In genomic region chrX:163999848-164000247, GRCm38 (mm10) we compare ENCODE assay signal across 22 mouse cellular contexts. TPM values are rescaled to one million over a fixed set of nuclear protein-coding genes. Genes with fewer than 3 reads are reported as not detected.
A peak's percentile ranks its signal among the peaks of the same experiment; 100 is the strongest.
DNase-seq lines count a peak whose midpoint lies in the region; ATAC-seq and TF ChIP-seq lines count a peak whose summit lies in the region.
"Had no signal": no experiment of that assay in that cellular context is flagged by ENCODE, and none has a peak within 500 bp of the region (broad histone marks: within the 10 kb centered on the region; RNA-seq: fewer than 3 reads in every experiment).

No protein-coding gene starts in this region.

- TF ChIP-seq RAD21 in MEL (IDR thresholded peaks at IDR 0.05; ENCODE audit: low read depth, low read length), result peak; percentile 47

- no peak for TF ChIP-seq EP300 in MEL (IDR thresholded peaks at IDR 0.05; ENCODE audit: low read depth in 1 of 2, low read length in 2 of 2)
- no peak for TF ChIP-seq EP300 in heart, adult 2 months (IDR thresholded peaks at IDR 0.05; ENCODE audit: insufficient read depth, low read depth, low read length)

- intact Hi-C loops in heart, adult 2 months (cut with DNase I), result loop anchor here (5.0 to 10.0 kb wide), 2 partner anchors 43 to 175 kb away; partner anchors contain the start of gene Zrsr2

- no peak for TF ChIP-seq POLR2A in kidney, adult 2 months (IDR thresholded peaks at IDR 0.05; ENCODE audit: low read depth, low read length)
- no peak for TF ChIP-seq POLR2A in MEL (IDR thresholded peaks at IDR 0.05; ENCODE audit: control insufficient read depth in 1 of 2, insufficient read depth in 1 of 2, low read depth in 1 of 2, low read length in 2 of 2, poor library complexity in 1 of 2)
- no peak for TF ChIP-seq POLR2A in heart, adult 2 months (IDR thresholded peaks at IDR 0.05; ENCODE audit: insufficient read depth, low read depth, low read length)

- peak; percentile 7 for DNase-seq in kidney, adult 2 months
- no peak for DNase-seq in kidney, adult 9 months
- DNase-seq in midbrain, postnatal 0 days (ENCODE audit: low spot score), result no peak
- no peak for DNase-seq in midbrain, embryonic 10.5 days (ENCODE audit: low spot score)
- peak; percentile 57 for DNase-seq in MEL (ENCODE audit: low read depth, low spot score)
- no peak for DNase-seq in heart, adult 2 months
- no peak for DNase-seq in adrenal gland, adult 18-20 months (ENCODE audit: low spot score in 2 of 2)
- DNase-seq: adrenal gland, postnatal 25 days; cerebellum, adult 8-10 months; gastrocnemius, postnatal 14 days; heart, postnatal 10 days had no signal

- H3K79me2 ChIP-seq in MEL (ENCODE audit: control insufficient read depth, insufficient read depth, low read length, poor library complexity), result no peaks in the 10 kb centered on the region
- H3K79me2 ChIP-seq in heart, adult 2 months (replicated peaks; ENCODE audit: control insufficient read depth, insufficient read depth, low read length), result no peaks in the 10 kb centered on the region

- WGBS in kidney, adult 2 months, result 89% methylated on average over 1 of the region's 1 CpGs
- WGBS in midbrain, postnatal 0 days, result 83% methylated on average over 1 of the region's 1 CpGs
- 90% methylated on average over 1 of the region's 1 CpGs for WGBS in midbrain, embryonic 10.5 days
- WGBS in heart, adult 2 months, result 71% methylated on average over 1 of the region's 1 CpGs

- ATAC-seq in midbrain, postnatal 0 days (ENCODE audit: low FRiP score), result no peak
- 0 out of 2 replicates have a peak, but pooled peaks have one; percentile 50 for ATAC-seq in megakaryocyte-erythroid progenitor cell, adult 5-6 weeks (replicated peaks; ENCODE audit: low FRiP score, low TSS enrichment, poor library complexity, severe bottlenecking)
- ATAC-seq: activated CD4-positive, CD25-positive, alpha-beta regulatory T cell, adult 4 months had no signal

- no peak overlapping the region for H3K4me2 ChIP-seq in midbrain, postnatal 0 days (ENCODE audit: low read depth, low read length, poor library complexity, severe bottlenecking)
- H3K4me2 ChIP-seq: embryonic facial prominence, embryonic 15.5 days; hindbrain, embryonic 15.5 days; kidney, embryonic 15.5 days; liver, embryonic 11.5 days; midbrain, embryonic 12.5 days; neural tube, embryonic 15.5 days had no signal

- no peak for TF ChIP-seq CTCF in kidney, adult 2 months (conservative IDR thresholded peaks at IDR 0.05; ENCODE audit: insufficient read depth, insufficient read length, low read depth, low read length)
- TF ChIP-seq CTCF in midbrain, postnatal 0 days (IDR thresholded peaks at IDR 0.05), result peak; percentile 15; the same call in 1 of the 2 replicates
- peak in 2 of 3 experiments; percentile 19 to 71; a peak in 4 of 6 replicates for TF ChIP-seq CTCF in MEL (IDR thresholded peaks at IDR 0.05 in 2 of 3, conservative IDR thresholded peaks at IDR 0.05 in 1 of 3; ENCODE audit: control insufficient read depth in 1 of 3, insufficient read depth in 1 of 3, low read depth in 2 of 3, low read length in 3 of 3, poor library complexity in 1 of 3, severe bottlenecking in 1 of 3)
- TF ChIP-seq CTCF in heart, adult 2 months (IDR thresholded peaks at IDR 0.05), result no peak

- H3K4me3 ChIP-seq in kidney, adult 2 months (ENCODE audit: insufficient read depth, low read depth, low read length), result no peak overlapping the region
- no peak overlapping the region for H3K4me3 ChIP-seq in midbrain, postnatal 0 days (ENCODE audit: low read depth, low read length)
- H3K4me3 ChIP-seq in midbrain, embryonic 10.5 days, result no peak overlapping the region
- H3K4me3 ChIP-seq in MEL (ENCODE audit: control insufficient read depth in 1 of 2, insufficient read depth in 1 of 2, low read depth in 2 of 2, low read length in 2 of 2), result no peak overlapping the region
- no peak overlapping the region for H3K4me3 ChIP-seq in heart, adult 2 months
- H3K4me3 ChIP-seq: embryonic facial prominence, embryonic 15.5 days; forebrain, embryonic 10.5 days; heart, embryonic 10.5 days; hindbrain, embryonic 15.5 days; kidney, embryonic 15.5 days; limb, embryonic 10.5 days; midbrain, embryonic 12.5 days; neural tube, embryonic 15.5 days had no signal

- no peak overlapping the region for H3K9ac ChIP-seq in midbrain, postnatal 0 days (replicated peaks; ENCODE audit: low read length, poor library complexity, severe bottlenecking)
- no peak overlapping the region for H3K9ac ChIP-seq in MEL (ENCODE audit: control insufficient read depth, low read depth, low read length, poor library complexity, severe bottlenecking)
- H3K9ac ChIP-seq in heart, adult 2 months (ENCODE audit: low read depth, low read length), result no peak overlapping the region
- H3K9ac ChIP-seq: embryonic facial prominence, embryonic 15.5 days; hindbrain, embryonic 15.5 days; kidney, embryonic 15.5 days; midbrain, embryonic 12.5 days; neural tube, embryonic 15.5 days had no signal

- no peaks in the 10 kb centered on the region for H3K9me3 ChIP-seq in midbrain, postnatal 0 days (ENCODE audit: low read length)
- H3K9me3 ChIP-seq in midbrain, embryonic 10.5 days (replicated peaks), result no peaks in the 10 kb centered on the region
- H3K9me3 ChIP-seq in MEL (replicated peaks; ENCODE audit: insufficient read depth, low read length), result no peaks in the 10 kb centered on the region
- H3K9me3 ChIP-seq: embryonic facial prominence, embryonic 15.5 days; forebrain, embryonic 10.5 days; heart, embryonic 10.5 days; hindbrain, embryonic 15.5 days; kidney, embryonic 15.5 days; limb, embryonic 10.5 days; midbrain, embryonic 12.5 days; neural tube, embryonic 15.5 days had no signal

- H3K27ac ChIP-seq in kidney, adult 2 months (ENCODE audit: insufficient read depth, low read depth, low read length), result no peak overlapping the region
- no peak overlapping the region for H3K27ac ChIP-seq in midbrain, postnatal 0 days (ENCODE audit: low read depth, low read length)
- no peak overlapping the region for H3K27ac ChIP-seq in midbrain, embryonic 10.5 days (replicated peaks)
- H3K27ac ChIP-seq in MEL (ENCODE audit: control insufficient read depth, low read depth, low read length), result no peak overlapping the region
- no peak overlapping the region for H3K27ac ChIP-seq in heart, adult 2 months
- H3K27ac ChIP-seq: embryonic facial prominence, embryonic 15.5 days; forebrain, embryonic 10.5 days; heart, embryonic 10.5 days; hindbrain, embryonic 15.5 days; kidney, embryonic 15.5 days; limb, embryonic 10.5 days; midbrain, embryonic 12.5 days; neural tube, embryonic 15.5 days had no signal

- H3K36me3 ChIP-seq in kidney, adult 2 months (ENCODE audit: control insufficient read depth, insufficient read depth, low read length), result no peaks in the 10 kb centered on the region
- H3K36me3 ChIP-seq in midbrain, postnatal 0 days (ENCODE audit: insufficient read depth, low read length), result no peaks in the 10 kb centered on the region
- no peaks in the 10 kb centered on the region for H3K36me3 ChIP-seq in midbrain, embryonic 10.5 days
- no peaks in the 10 kb centered on the region for H3K36me3 ChIP-seq in MEL (ENCODE audit: control insufficient read depth in 1 of 2, insufficient read depth in 2 of 2, low read length in 2 of 2)
- H3K36me3 ChIP-seq in heart, adult 2 months (ENCODE audit: control insufficient read depth, insufficient read depth, low read length), result no peaks in the 10 kb centered on the region
- H3K36me3 ChIP-seq: embryonic facial prominence, embryonic 15.5 days; forebrain, embryonic 10.5 days; heart, embryonic 10.5 days; hindbrain, embryonic 15.5 days; kidney, embryonic 15.5 days; limb, embryonic 10.5 days; midbrain, embryonic 12.5 days; neural tube, embryonic 15.5 days had no signal

- H3K27me3 ChIP-seq in kidney, adult 2 months (replicated peaks; ENCODE audit: control insufficient read depth, insufficient read depth, low read length), result no peaks in the 10 kb centered on the region
- H3K27me3 ChIP-seq in midbrain, postnatal 0 days (ENCODE audit: insufficient read depth, low read length), result no peaks in the 10 kb centered on the region
- peaks cover 80% of the 10 kb centered on the region for H3K27me3 ChIP-seq in midbrain, embryonic 10.5 days (ENCODE audit: low read depth, poor library complexity, severe bottlenecking)
- H3K27me3 ChIP-seq in MEL (ENCODE audit: control insufficient read depth in 1 of 2, insufficient read depth in 2 of 2, low read length in 2 of 2), result no peaks in the 10 kb centered on the region
- H3K27me3 ChIP-seq in heart, adult 2 months (ENCODE audit: control insufficient read depth, insufficient read depth, low read length), result no peaks in the 10 kb centered on the region
- H3K27me3 ChIP-seq: hindbrain, embryonic 15.5 days had no signal

- H3K4me1 ChIP-seq in kidney, adult 2 months (ENCODE audit: control insufficient read depth, insufficient read depth, low read length), result no peaks in the 10 kb centered on the region
- no peaks in the 10 kb centered on the region for H3K4me1 ChIP-seq in midbrain, postnatal 0 days (ENCODE audit: insufficient read depth, low read length)
- H3K4me1 ChIP-seq in midbrain, embryonic 10.5 days, result no peaks in the 10 kb centered on the region
- H3K4me1 ChIP-seq in MEL (ENCODE audit: control insufficient read depth in 1 of 2, insufficient read depth in 2 of 2, low read length in 2 of 2), result no peaks in the 10 kb centered on the region
- H3K4me1 ChIP-seq in heart, adult 2 months (ENCODE audit: control insufficient read depth, insufficient read depth, low read length), result no peaks in the 10 kb centered on the region
- H3K4me1 ChIP-seq: embryonic facial prominence, embryonic 15.5 days; forebrain, embryonic 10.5 days; heart, embryonic 10.5 days; hindbrain, embryonic 15.5 days; kidney, embryonic 15.5 days; limb, embryonic 10.5 days; midbrain, embryonic 12.5 days; neural tube, embryonic 15.5 days had no signal

RNA-seq across cellular contexts. Expression of gene Car5b, which starts 27.9 kb away (rescaled TPM):
- polyA plus RNA-seq in kidney, adult 2 months (2012; rRNA removed), result 45.6 and 49.1 TPM in 2 replicates
- 1.5 and 1.7 TPM in 2 replicates for total RNA-seq in midbrain, postnatal 0 days (2014; rRNA removed)
- polyA plus RNA-seq in midbrain, postnatal 0 days (2015; fragmentation: Nextera tagmentation; extraction: Ambion mirVana), result 0.76 and 0.85 TPM in 2 replicates
- polyA plus RNA-seq in midbrain, embryonic 10.5 days (2016; fragmentation: Nextera tagmentation; extraction: Ambion mirVana), result 0.42 and 0.46 TPM in 2 replicates
- 0.23 and 0.50 TPM in 2 replicates for total RNA-seq in MEL (2012; rRNA removed)
- under 1 TPM in 1 of 2 experiments, not detected in 1; 0.31 TPM for polyA plus RNA-seq in MEL (2012; ENCODE audit: insufficient read depth in 1 of 2, insufficient read length in 2 of 2, low read depth in 1 of 2, low replicate concordance in 2 of 2, missing spikeins in 1 of 2)
- 0.17 TPM in 1 of 2 replicates, not detected in the other for total RNA-seq in megakaryocyte-erythroid progenitor cell, adult 5-6 weeks (2014; fragmentation: Nextera tagmentation)
- total RNA-seq in megakaryocyte-erythroid progenitor cell, adult 5-6 weeks (2017), result 0.47 and 1.4 TPM in 2 replicates
- total RNA-seq in heart, adult 2 months (2021), result 1 to 10 TPM in 1 of 2 experiments, under 1 TPM in 1; 0.55 to 1.2 TPM
- polyA plus RNA-seq in heart, adult 2 months (2012; rRNA removed), result 2.0 and 3.1 TPM in 2 replicates
- 10 to 100 TPM; 26.1 to 46.2 TPM for total RNA-seq in adrenal gland, adult 18-20 months (2021)

RNA-seq across cellular contexts. Expression of gene Zrsr2, which starts 41.4 kb away (rescaled TPM):
- 6.2 and 10.5 TPM in 2 replicates for polyA plus RNA-seq in kidney, adult 2 months (2012; rRNA removed)
- total RNA-seq in midbrain, postnatal 0 days (2014; rRNA removed), result 17.3 and 19.6 TPM in 2 replicates
- 83.4 and 89.7 TPM in 2 replicates for polyA plus RNA-seq in midbrain, postnatal 0 days (2015; fragmentation: Nextera tagmentation; extraction: Ambion mirVana)
- 62.6 and 64.4 TPM in 2 replicates for polyA plus RNA-seq in midbrain, embryonic 10.5 days (2016; fragmentation: Nextera tagmentation; extraction: Ambion mirVana)
- 25.8 and 27.5 TPM in 2 replicates for total RNA-seq in MEL (2012; rRNA removed)
- polyA plus RNA-seq in MEL (2012; ENCODE audit: insufficient read depth in 1 of 2, insufficient read length in 2 of 2, low read depth in 1 of 2, low replicate concordance in 2 of 2, missing spikeins in 1 of 2), result 10 to 100 TPM in 1 of 2 experiments, not detected in 1; 96.4 TPM
- total RNA-seq in megakaryocyte-erythroid progenitor cell, adult 5-6 weeks (2014; fragmentation: Nextera tagmentation), result 29.5 and 31.6 TPM in 2 replicates
- 63.0 and 91.8 TPM in 2 replicates for total RNA-seq in megakaryocyte-erythroid progenitor cell, adult 5-6 weeks (2017)
- 10 to 100 TPM in 1 of 2 experiments, 1 to 10 TPM in 1; 7.9 to 12.9 TPM for total RNA-seq in heart, adult 2 months (2021)
- 3.6 and 5.5 TPM in 2 replicates for polyA plus RNA-seq in heart, adult 2 months (2012; rRNA removed)
- 10 to 100 TPM; 21.7 to 22.5 TPM for total RNA-seq in adrenal gland, adult 18-20 months (2021)

Comparison
In these comparisons a context has a peak if more than half of its experiments do, and no peak if none do; other contexts are left out.
1. DNase-seq: peak in kidney, adult 2 months (single experiment) and MEL (single experiment); none in kidney, adult 9 months (single experiment), midbrain, postnatal 0 days (single experiment), midbrain, embryonic 10.5 days (single experiment), heart, adult 2 months (0 of 2) and adrenal gland, adult 18-20 months (0 of 2).
2. CTCF ChIP-seq: peak in midbrain, postnatal 0 days (single experiment) and MEL (2 of 3); none in kidney, adult 2 months (single experiment) and heart, adult 2 months (single experiment).